Mouse (Mus musculus) left cerebral cortex, adult 11 months (tissue): ENCODE data around the gene Lipi.

Source experiments
- DNase-seq: peaks from one replicate; pipeline ENCODE4 v3.0.0; 2022; ENCODE audit warnings: low spot score

Gene Lipi

GRCm38 (mm10) chr16:75585961-75586360 is at the start of gene Lipi:
Lipi (minus strand) TSS chr16:75586061.
- no peak for DNase-seq

- no peak for DNase-seq
Measured at GRCm38 (mm10) chr16:75627862-75628261, 42.0 kb upstream of the Lipi start.

- no peak for DNase-seq
Measured at GRCm38 (mm10) chr16:75617651-75618349, 31.9 kb upstream of the Lipi start.

DNA sequence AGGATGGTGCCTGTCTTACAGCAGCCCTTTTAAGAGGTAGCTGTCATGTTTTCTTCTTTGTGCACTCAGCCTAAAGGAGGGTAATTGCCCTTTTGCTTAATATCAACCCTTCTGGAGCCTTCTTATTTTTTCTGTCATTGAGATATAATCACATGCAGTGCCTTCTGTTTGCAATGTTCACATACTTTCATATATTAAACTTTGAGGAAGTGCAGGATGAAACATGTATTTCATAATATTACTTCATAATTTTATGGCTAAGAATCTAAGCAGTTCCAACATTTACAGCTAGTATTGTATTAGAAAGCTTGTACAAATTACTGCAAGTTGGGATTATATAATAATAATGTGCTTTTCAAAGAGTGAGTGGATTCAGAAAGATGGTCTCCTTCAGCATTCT is 26.7 kb upstream of the Lipi start:
- DNase-seq = no peak

DNA sequence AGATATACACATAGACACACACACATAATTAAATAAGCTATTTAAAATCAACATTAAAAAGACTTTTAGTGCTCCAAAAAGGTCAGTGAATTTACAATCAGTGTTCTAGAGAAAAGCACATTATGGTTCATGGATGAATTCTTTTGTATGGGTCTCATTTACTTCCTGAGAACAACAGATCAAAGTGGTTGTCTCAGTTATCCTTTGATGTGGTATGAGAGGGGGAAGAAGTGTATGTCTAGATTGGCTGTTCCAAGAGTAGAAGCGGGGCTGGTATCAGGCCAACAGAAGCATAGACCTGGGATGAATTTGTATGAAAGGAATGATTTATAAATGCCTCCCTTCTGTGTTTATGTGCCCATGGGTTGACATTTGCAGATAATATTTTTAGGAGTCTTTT is 20.6 kb upstream of the Lipi start:
- no peak for DNase-seq

- DNase-seq = no peak
Measured at GRCm38 (mm10) chr16:75593501-75594183, 7.8 kb upstream of the Lipi start.

GRCm38 (mm10) chr16:75592671-75593500 is 7.0 kb upstream of the Lipi start, which contains the start of gene Rbm11:
Rbm11 (plus strand) TSS chr16:75592844.
- peak; percentile 67 for DNase-seq

DNA sequence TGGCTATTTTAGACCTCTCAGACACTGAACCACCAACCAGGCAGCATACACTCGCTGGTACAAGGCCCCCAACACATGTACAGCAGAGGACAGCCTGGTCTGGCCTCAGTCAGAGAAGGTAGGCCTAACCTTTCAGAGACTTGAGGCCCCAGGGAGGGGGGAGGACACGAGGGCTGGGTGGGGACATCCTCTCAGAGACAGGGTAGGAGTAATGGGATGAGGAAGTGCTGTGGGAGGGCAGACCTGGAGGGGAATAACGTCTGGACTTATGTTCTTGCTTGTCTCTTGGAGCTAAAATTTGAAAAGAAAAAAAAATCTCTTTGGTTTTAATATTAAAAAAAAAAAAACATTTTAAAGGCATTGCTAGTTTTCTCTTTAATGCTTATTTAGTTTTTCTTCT is 605 bp upstream of the Lipi start:
- DNase-seq = no peak

DNA sequence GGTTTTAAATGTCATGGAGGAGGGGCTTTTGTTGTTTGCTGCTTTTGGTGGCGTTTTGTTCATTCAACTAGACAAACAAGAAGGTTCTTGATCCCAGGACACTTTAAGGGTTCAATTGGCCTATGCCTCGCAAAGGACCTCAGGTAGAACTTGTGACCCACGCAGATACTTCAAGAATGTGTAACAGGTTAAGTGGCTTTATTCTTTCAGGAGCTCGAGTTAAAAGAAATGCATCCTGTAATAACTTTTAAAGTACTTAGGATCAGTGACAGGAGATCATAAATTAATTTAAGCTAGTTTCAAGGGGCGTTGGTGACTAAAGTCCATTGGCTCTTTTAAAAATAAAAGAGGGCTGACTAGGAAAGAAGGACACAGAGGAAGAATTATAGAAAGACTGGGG is 3.6 kb downstream of the Lipi start:
- DNase-seq = no peak

DNA sequence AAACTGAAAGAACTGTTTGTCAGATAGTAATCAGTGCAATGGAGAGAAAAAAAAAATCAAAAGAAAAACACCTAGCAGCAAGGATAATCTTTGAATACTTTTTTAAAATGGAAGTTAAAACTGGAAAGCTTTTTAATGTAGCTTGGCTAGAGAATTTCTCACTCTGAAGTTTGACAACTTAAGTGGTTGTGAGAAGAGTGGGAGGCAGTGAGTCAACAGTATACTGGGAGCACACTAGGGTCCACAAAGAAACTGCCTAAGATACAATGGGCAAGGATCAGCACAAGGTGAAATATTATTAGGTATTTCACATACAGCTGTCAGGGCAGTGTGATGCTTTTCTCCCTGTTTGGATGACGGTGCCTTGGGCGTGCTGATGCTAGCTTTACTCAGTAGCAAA is 23.0 kb downstream of the Lipi start:
- no peak for DNase-seq

GRCm38 (mm10) chr16:75545310-75545709 is 40.6 kb downstream of the Lipi start:
- DNase-seq = no peak

- DNase-seq = no peak
Measured at GRCm38 (mm10) chr16:75537784-75538565, 47.9 kb downstream of the Lipi start.

- DNase-seq = no peak
Measured at GRCm38 (mm10) chr16:75531705-75532104, 54.2 kb downstream of the Lipi start.

- DNase-seq = no peak
Measured at GRCm38 (mm10) chr16:75496568-75496967, 89.3 kb downstream of the Lipi start.
